In the genomic region with DNA sequence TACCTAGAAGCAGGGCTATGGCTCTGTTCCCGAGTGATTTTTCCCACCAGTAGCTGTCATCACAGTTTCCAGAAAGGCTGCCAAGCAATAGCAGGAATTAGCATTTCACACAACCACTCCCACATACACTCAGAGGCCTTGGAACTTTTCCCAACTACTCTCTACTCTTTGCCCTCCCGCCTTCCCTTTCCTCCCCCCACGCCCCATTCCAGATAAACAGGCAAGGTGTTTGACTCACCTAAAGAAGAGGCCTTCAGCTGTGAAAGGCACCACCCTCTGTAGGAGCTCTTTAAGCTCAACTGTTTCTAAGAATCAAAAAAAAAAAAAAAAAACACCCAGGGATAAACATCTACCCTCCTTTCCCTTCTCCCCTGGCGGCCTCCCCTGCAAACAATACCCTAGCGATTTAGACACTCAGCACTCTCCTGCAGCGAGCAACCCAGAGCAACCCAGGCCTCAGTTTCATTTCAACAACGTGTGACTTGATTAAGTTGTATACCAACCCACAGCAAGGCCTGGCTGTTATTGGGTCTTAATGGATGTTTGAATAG, we compare ENCODE assay signal across 9 mouse cellular contexts. TPM values are rescaled to one million over a fixed set of nuclear protein-coding genes. Genes with fewer than 3 reads are reported as not detected.
DNase-seq lines count a peak whose midpoint lies in the region; ATAC-seq lines count a peak whose summit lies in the region.
"Had no signal": no experiment of that assay in that cellular context is flagged by ENCODE, and none has a peak within 500 bp of the region (broad histone marks: within the 10 kb centered on the region; RNA-seq: fewer than 3 reads in every experiment).

No protein-coding gene starts in this region.

- ATAC-seq in embryonic facial prominence, embryonic 13.5 days (ENCODE audit: insufficient number of reproducible peaks, insufficient read depth, low FRiP score, low TSS enrichment, low read depth), result no peak
- ATAC-seq in stomach, embryonic 16.5 days (ENCODE audit: insufficient read depth, low FRiP score), result peak; percentile 90

- no peak overlapping the region for H3K4me3 ChIP-seq in embryonic facial prominence, embryonic 13.5 days
- H3K4me3 ChIP-seq in embryonic facial prominence, embryonic 10.5 days, result no peak overlapping the region
- H3K4me3 ChIP-seq in stomach, embryonic 16.5 days (replicated peaks; ENCODE audit: low read length), result no peak overlapping the region

- H3K9me3 ChIP-seq in embryonic facial prominence, embryonic 13.5 days, result no peaks in the 10 kb centered on the region
- no peaks in the 10 kb centered on the region for H3K9me3 ChIP-seq in embryonic facial prominence, embryonic 10.5 days
- H3K9me3 ChIP-seq in stomach, embryonic 16.5 days (replicated peaks; ENCODE audit: control insufficient read depth, low read length), result no peaks in the 10 kb centered on the region

- no peaks in the 10 kb centered on the region for H3K4me1 ChIP-seq in embryonic facial prominence, embryonic 13.5 days
- no peaks in the 10 kb centered on the region for H3K4me1 ChIP-seq in embryonic facial prominence, embryonic 10.5 days
- H3K4me1 ChIP-seq in stomach, embryonic 16.5 days (ENCODE audit: control insufficient read depth, insufficient read depth, low read length), result peaks cover 21% of the 10 kb centered on the region

- no peaks in the 10 kb centered on the region for H3K27me3 ChIP-seq in embryonic facial prominence, embryonic 13.5 days
- H3K27me3 ChIP-seq in embryonic facial prominence, embryonic 10.5 days (replicated peaks; ENCODE audit: low read depth, poor library complexity, severe bottlenecking), result no peaks in the 10 kb centered on the region
- no peaks in the 10 kb centered on the region for H3K27me3 ChIP-seq in stomach, embryonic 16.5 days (ENCODE audit: control insufficient read depth, insufficient read depth, low read length)

- DNase-seq in embryonic facial prominence, embryonic 10.5 days (ENCODE audit: low spot score), result no peak
- peak; percentile 42 for DNase-seq in urinary bladder, postnatal 14 days (ENCODE audit: low spot score)
- no peak for DNase-seq in urinary bladder, postnatal 10 days (ENCODE audit: low spot score)
- DNase-seq in kidney, adult 8-10 months, result peak; percentile 58 to 85
- DNase-seq in retina, embryonic 14.5 days (ENCODE audit: low spot score), result no peak
- no peak for DNase-seq in ovary, postnatal 10 days (ENCODE audit: low spot score)

- 0 out of 2 replicates have a peak overlapping the region, but pooled peaks have one; percentile 62 for H3K27ac ChIP-seq in embryonic facial prominence, embryonic 13.5 days
- H3K27ac ChIP-seq in embryonic facial prominence, embryonic 10.5 days (replicated peaks), result no peak overlapping the region
- H3K27ac ChIP-seq in stomach, embryonic 16.5 days (ENCODE audit: low read length), result peak overlapping the region; percentile 93
- H3K27ac ChIP-seq: macrophage had no signal

- no peak overlapping the region for H3K9ac ChIP-seq in embryonic facial prominence, embryonic 13.5 days
- peak overlapping the region; percentile 21; the same call in 1 of the 2 replicates for H3K9ac ChIP-seq in stomach, embryonic 16.5 days (ENCODE audit: low read length)

- H3K4me2 ChIP-seq in embryonic facial prominence, embryonic 13.5 days, result no peak overlapping the region
- H3K4me2 ChIP-seq in stomach, embryonic 16.5 days (ENCODE audit: low read depth, low read length), result peak overlapping the region; percentile 2; the same call in 1 of the 2 replicates

- WGBS in embryonic facial prominence, embryonic 13.5 days, result 39% methylated on average over 7 of the region's 7 CpGs
- WGBS in embryonic facial prominence, embryonic 10.5 days, result 40% methylated on average over 7 of the region's 7 CpGs
- 10% methylated on average over 7 of the region's 7 CpGs for WGBS in stomach, embryonic 16.5 days

- H3K36me3 ChIP-seq in embryonic facial prominence, embryonic 13.5 days, result no peaks in the 10 kb centered on the region
- H3K36me3 ChIP-seq in embryonic facial prominence, embryonic 10.5 days (replicated peaks), result no peaks in the 10 kb centered on the region
- H3K36me3 ChIP-seq in stomach, embryonic 16.5 days (ENCODE audit: control insufficient read depth, insufficient read depth, low read length), result no peaks in the 10 kb centered on the region

RNA-seq across cellular contexts. Expression of gene Mrpl45, which starts 13.2 kb away (rescaled TPM):
- 46.6 and 50.1 TPM in 2 replicates for polyA plus RNA-seq in embryonic facial prominence, embryonic 13.5 days (2015; fragmentation: Nextera tagmentation; extraction: Ambion mirVana)
- polyA plus RNA-seq in embryonic facial prominence, embryonic 10.5 days (2016; fragmentation: Nextera tagmentation; extraction: Ambion mirVana), result 65.7 and 67.0 TPM in 2 replicates
- polyA plus RNA-seq in stomach, embryonic 16.5 days (2015; fragmentation: Nextera tagmentation; extraction: Ambion mirVana), result 38.5 and 38.6 TPM in 2 replicates

RNA-seq across cellular contexts. Expression of gene Npepps, which starts 21.9 kb away (rescaled TPM):
- 83.9 and 95.4 TPM in 2 replicates for polyA plus RNA-seq in embryonic facial prominence, embryonic 13.5 days (2015; fragmentation: Nextera tagmentation; extraction: Ambion mirVana)
- polyA plus RNA-seq in embryonic facial prominence, embryonic 10.5 days (2016; fragmentation: Nextera tagmentation; extraction: Ambion mirVana), result 85.5 and 88.1 TPM in 2 replicates
- polyA plus RNA-seq in stomach, embryonic 16.5 days (2015; fragmentation: Nextera tagmentation; extraction: Ambion mirVana), result 94.7 and 95.8 TPM in 2 replicates

RNA-seq across cellular contexts. Expression of gene Gpr179, which starts 49.6 kb away (rescaled TPM):
- 0.15 and 0.21 TPM in 2 replicates for polyA plus RNA-seq in embryonic facial prominence, embryonic 13.5 days (2015; fragmentation: Nextera tagmentation; extraction: Ambion mirVana)
- polyA plus RNA-seq in embryonic facial prominence, embryonic 10.5 days (2016; fragmentation: Nextera tagmentation; extraction: Ambion mirVana), result 0.05 and 0.07 TPM in 2 replicates
- 0.25 and 0.36 TPM in 2 replicates for polyA plus RNA-seq in stomach, embryonic 16.5 days (2015; fragmentation: Nextera tagmentation; extraction: Ambion mirVana)

Comparison
In these comparisons a context has a peak if more than half of its experiments do, and no peak if none do; other contexts are left out.
1. DNase-seq: peak in urinary bladder, postnatal 14 days (single experiment) and kidney, adult 8-10 months (2 of 2); none in embryonic facial prominence, embryonic 10.5 days (single experiment), urinary bladder, postnatal 10 days (single experiment), retina, embryonic 14.5 days (single experiment) and ovary, postnatal 10 days (single experiment).